Mouse (Mus musculus) kidney, postnatal 14 days (tissue): ENCODE measurements around the gene Celf2.

Experiments used
- DNase-seq: peaks from one replicate; pipeline ENCODE4 v3.0.0; 2022; ENCODE audit warnings: mixed read lengths

Gene Celf2

GRCm38 (mm10) chr2:7080086-7080485 lies 429.3 kb downstream of the Celf2 start:
- DNase-seq = no peak

GRCm38 (mm10) chr2:7079390-7079789 lies 430.0 kb downstream of the Celf2 start:
- DNase-seq = no peak

- no peak for DNase-seq
Measured at GRCm38 (mm10) chr2:7073730-7074129, 435.6 kb downstream of the Celf2 start.

- DNase-seq = no peak
Measured at GRCm38 (mm10) chr2:7072344-7073265, 436.8 kb downstream of the Celf2 start.

- no peak for DNase-seq
Measured at GRCm38 (mm10) chr2:7069458-7069857, 439.9 kb downstream of the Celf2 start.

- DNase-seq = no peak
Measured at GRCm38 (mm10) chr2:7068281-7068680, 441.1 kb downstream of the Celf2 start.

- DNase-seq = peak; percentile 14
Measured at GRCm38 (mm10) chr2:7063574-7064192, 445.7 kb downstream of the Celf2 start.

GRCm38 (mm10) chr2:7060490-7061105 lies 448.8 kb downstream of the Celf2 start:
- DNase-seq = peak; percentile 32

- DNase-seq = no peak
Measured at GRCm38 (mm10) chr2:7056401-7056800, 453.0 kb downstream of the Celf2 start.

GRCm38 (mm10) chr2:7055958-7056357 lies 453.4 kb downstream of the Celf2 start:
- no peak for DNase-seq

GRCm38 (mm10) chr2:7051090-7051489 lies 458.3 kb downstream of the Celf2 start:
- DNase-seq = no peak

GRCm38 (mm10) chr2:7046155-7046554 lies 463.2 kb downstream of the Celf2 start:
- DNase-seq = no peak

- peak; percentile 5 for DNase-seq
Measured at GRCm38 (mm10) chr2:7045531-7045930, 463.8 kb downstream of the Celf2 start.

- no peak for DNase-seq
Measured at GRCm38 (mm10) chr2:7043770-7044459, 465.4 kb downstream of the Celf2 start.

GRCm38 (mm10) chr2:7040940-7041339 lies 468.4 kb downstream of the Celf2 start:
- DNase-seq = no peak

- no peak for DNase-seq
Measured at GRCm38 (mm10) chr2:7038991-7039390, 470.4 kb downstream of the Celf2 start.

- no peak for DNase-seq
Measured at GRCm38 (mm10) chr2:7031389-7031788, 478.0 kb downstream of the Celf2 start.

- no peak for DNase-seq
Measured at GRCm38 (mm10) chr2:7026737-7027136, 482.6 kb downstream of the Celf2 start.

GRCm38 (mm10) chr2:7025594-7025993 lies 483.8 kb downstream of the Celf2 start:
- peak; percentile 45 for DNase-seq

- no peak for DNase-seq
Measured at GRCm38 (mm10) chr2:7022184-7022583, 487.2 kb downstream of the Celf2 start.

GRCm38 (mm10) chr2:7017384-7018113 lies 491.8 kb downstream of the Celf2 start:
- DNase-seq = no peak

GRCm38 (mm10) chr2:7013126-7013525 lies 496.2 kb downstream of the Celf2 start:
- no peak for DNase-seq
